Mouse (Mus musculus) skeletal muscle tissue, adult 2 months (tissue): ENCODE measurements around the gene Wdr82.

ENCODE experiments used
- DNase-seq: peaks from one replicate; pipeline ENCODE4 v3.0.0-alpha.2; 2012; ENCODE audit warnings: low read depth, low spot score

The Wdr82 gene

DNA sequence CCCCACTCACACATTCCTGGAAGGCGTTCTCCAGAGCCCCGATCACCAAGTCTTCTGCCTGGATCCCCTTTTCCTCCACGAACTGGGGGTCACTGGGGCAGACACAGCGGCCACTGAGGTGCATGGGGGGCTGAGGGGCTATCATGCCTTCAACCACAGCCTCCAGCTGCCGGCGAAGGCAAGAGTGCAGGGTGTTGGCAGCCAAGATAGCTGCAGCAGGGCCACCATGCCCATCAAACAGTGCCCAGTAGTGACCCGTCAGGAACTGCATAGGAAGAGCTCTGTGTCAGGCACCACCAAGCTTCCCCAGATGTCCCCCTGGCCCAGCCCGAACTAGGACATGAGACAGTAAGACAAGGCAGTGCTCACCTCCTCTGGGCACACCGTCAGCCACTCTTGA lies 27.0 kb downstream of the Wdr82 start:
- no peak for DNase-seq

DNA sequence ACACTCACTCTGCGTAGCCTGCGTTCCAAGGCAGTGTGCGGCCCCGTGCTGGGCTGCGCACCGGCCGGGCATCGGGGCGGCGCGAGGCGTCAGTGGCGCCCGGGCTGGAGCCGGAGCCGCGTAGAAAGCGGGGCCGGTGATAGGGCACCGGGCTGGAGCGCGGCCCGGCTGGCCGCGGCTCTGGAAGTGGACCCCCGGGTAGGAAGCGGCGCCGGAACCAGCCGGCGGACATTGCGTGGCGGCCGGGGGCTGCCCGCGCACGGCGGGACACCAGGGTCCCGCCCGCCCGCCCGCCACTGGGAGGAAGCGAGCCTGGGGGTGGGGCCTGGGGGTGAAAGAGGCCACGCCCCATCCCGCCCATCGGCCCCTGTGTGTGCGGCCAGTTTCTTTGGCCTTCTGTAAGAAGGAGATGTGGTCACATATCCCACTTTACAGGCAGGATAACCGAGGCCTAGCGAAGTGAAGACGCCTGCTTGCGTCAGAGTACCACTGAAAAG lies 28.3 kb downstream of the Wdr82 start:
- DNase-seq = peak; percentile 58

- no peak for DNase-seq
These were observed 29.0 kb downstream of the Wdr82 start, which contains the start of gene Ppm1m for GRCm38 (mm10) chr9:106199535-106200272. Gene Ppm1m, minus strand, starts transcription at chr9:106199746.

GRCm38 (mm10) chr9:106201895-106202294 lies 31.2 kb downstream of the Wdr82 start:
- DNase-seq = no peak

DNA sequence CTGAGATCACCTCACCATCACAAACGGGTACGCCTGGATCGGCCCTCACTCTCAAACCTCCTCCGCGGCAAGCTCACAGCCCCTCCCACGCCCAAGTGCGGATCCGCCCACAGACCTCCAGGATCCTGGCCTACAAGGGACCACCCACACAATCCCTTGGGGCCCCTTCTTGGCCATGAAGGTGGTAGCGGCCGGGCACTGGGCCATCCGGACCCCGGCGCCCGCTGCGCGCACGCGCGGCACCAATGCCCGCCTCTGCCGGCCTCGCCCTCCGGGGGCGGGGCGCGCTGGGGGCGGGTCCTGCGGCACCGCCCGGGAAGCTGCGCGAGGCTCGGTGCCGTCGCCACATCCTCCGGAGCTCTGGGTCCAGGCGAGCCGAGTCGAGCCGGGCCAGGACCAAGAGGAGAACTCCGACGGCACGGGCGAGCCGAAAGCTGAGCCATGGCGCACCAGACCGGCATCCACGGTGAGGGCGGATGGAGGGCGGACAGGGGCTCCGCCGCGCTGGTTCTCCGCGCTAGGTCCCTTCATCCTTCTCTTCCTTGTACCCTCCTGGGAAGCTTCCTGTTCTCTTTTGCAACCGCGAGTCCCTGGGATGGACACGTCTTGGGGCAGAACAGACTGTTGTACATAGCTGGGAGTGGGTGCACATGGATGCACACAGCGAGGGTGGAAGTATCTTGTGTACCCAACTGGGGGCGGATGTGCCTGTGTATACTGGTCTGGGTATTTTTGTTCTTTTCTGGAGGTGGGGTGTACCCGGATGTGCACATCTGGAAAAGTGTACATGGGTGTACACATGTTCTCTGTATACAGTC lies 32.3 kb downstream of the Wdr82 start, which contains the start of gene Twf2:
Gene Twf2 (plus strand): TSS at position 290 of the 818 bp plus-strand sequence.
- DNase-seq = peak; percentile 87

GRCm38 (mm10) chr9:106203990-106204851 lies 33.5 kb downstream of the Wdr82 start:
- DNase-seq = no peak

DNA sequence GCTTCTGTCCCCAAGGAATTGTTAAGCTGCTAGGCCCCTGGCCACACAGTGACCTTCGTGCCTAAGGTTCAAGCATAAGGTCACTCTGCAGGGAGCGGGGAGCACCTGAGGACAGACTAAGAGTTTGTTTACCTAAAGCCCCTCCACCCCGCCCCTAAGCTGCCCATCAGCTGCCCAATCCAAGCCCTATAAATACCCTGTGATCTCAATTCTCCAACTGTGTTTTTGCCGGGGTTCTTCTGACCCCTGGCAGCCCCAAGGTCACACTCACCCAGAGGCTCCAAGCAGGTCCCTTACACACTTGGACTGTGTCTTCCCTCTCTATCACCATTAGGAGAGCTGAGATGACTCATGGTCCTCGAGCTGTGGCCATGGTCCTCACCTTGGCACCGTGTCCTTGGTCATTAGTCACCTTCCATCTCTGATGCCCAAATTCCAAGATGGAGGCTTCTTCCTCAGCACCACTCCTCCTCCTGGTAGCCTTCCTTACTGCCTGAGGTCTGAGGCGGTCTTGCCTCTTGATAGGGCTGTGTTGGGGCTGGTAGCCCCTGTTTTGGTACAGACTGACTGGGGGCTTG lies 35.1 kb downstream of the Wdr82 start:
- no peak for DNase-seq

- DNase-seq = peak; percentile 94
These were observed 35.8 kb downstream of the Wdr82 start for GRCm38 (mm10) chr9:106206515-106206914.

GRCm38 (mm10) chr9:106208181-106208580 lies 37.5 kb downstream of the Wdr82 start:
- DNase-seq = no peak

GRCm38 (mm10) chr9:106209954-106210353 lies 39.2 kb downstream of the Wdr82 start:
- no peak for DNase-seq

DNA sequence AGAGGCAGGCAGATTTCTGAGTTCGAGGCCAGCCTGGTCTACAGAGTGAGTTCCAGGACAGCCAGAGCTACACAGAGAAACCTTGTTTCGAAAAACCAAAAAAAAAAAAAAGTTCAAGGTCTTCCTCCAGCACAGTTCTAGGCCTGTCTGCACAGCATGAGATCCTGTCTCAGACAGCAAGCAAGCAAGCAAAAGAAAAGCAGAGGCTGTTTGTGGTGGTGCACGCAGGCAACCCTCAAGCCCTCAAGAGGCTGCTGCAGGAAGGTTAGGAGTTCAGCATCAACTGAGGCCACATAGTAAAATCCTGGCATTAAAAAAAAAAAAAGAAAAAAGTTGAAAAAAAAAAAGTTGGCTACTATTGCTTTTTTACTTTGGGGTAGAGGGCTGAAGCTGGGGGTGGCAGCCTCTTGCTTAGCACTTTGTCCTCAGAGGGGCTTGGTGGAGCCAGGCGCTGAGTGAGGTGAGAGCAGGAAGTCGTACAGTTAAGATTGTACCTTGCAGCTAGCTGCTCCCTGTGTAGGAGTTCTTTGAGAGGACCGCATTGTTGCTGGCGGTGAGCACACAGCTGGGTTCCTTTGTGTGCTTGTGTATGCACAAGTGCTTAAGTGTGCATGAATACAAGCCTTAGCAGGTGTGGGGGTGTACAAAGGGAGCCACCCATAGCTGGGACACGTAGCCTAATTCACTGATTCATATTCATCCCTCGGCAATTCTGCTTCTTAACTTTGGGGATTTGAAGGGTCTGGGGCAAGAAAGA lies 40.3 kb downstream of the Wdr82 start:
- no peak for DNase-seq

DNA sequence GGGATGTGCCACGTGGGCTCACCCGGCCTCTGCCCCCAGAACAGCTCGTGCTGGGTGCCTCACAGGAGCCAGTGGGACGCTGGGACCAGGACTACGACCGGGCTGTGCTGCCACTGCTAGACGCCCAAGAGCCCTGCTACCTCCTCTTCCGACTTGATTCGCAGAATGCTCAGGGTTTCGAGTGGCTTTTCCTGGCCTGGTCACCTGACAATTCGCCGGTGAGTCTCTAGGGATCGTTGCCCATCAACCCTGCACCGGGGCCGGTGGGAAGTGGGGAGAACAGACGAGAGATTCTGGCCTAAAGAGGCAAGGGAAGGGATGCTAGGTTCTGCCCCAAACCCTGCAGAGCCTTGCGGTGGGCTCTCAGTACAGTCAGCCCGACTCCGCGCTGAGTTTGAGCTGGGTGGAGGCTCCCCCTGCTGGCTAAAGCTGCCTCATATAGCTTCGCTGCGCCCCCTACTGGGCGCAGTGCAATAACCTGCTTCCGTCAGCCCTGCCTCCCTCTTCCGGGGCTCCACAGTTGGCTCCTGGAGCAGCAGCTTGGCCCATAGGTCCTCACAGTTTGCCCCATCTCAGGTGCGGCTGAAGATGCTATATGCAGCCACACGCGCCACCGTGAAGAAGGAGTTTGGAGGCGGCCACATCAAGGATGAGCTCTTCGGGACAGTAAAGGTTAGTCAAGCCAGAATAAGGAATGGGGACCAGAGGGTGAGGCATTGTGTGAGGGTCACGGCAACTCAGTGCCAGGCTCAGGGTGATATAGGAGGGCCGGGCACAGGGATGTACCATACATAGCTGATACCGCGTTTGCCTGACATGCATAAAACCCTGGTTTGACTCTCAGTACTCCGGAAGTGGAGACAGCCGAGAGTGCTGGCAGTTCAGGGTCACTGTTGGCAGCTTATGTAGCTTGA lies 41.2 kb downstream of the Wdr82 start:
- DNase-seq = peak; percentile 89

GRCm38 (mm10) chr9:106212594-106212981 lies 41.9 kb downstream of the Wdr82 start:
- DNase-seq = no peak

GRCm38 (mm10) chr9:106215341-106216125 lies 44.8 kb downstream of the Wdr82 start:
- no peak for DNase-seq

DNA sequence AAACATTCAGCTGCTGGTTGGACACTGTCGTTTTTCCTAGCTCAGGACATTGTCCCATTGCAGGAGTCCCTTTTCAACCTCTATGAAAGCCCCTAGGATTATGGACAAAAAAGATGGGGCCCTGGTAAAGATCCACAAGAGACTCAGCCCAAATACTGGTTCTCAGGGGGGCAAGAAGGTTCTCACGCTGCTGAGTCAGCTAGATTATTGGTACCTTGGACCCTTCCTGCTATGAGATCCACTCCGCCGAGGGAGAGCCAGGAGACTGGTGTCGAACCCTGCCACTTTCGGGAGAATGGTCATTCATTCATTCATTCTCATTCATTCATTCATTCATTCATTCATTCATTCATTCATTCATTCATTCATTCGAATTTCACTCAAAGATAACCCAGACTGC lies 46.2 kb downstream of the Wdr82 start:
- no peak for DNase-seq

GRCm38 (mm10) chr9:106220894-106221523 lies 50.3 kb downstream of the Wdr82 start:
- DNase-seq = no peak

DNA sequence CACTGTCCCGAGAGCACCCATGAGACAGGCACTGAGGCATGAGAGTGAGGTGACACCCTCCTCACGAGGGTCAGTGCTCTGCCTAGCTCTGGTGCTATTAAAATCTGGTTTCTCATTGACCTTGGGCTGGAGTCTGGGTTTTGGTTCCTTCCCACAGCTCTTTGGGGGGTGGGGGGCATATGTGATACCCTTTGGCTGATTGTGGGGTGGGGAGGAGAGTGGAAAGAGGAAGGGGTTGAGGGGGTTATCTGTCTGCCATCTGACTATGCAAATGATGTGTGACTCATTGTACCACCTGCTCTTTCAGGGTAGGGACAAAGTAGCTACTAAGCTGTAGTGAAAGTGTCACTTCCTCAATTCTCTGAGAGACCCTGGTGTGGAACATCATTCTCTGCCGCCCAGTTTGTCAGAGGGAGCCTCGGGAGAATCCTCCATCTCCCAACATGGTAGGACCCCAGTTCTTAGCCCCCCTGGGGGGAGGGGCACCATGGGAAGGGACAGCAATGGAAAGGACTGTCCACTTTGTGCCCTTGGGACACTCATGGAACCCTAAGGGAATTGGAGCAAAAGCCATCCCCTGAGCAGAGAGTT lies 51.6 kb downstream of the Wdr82 start, which contains the start of gene Tlr9:
Gene Tlr9 (plus strand): TSS at position 338 of the 591 bp plus-strand sequence.
- DNase-seq = no peak

DNA sequence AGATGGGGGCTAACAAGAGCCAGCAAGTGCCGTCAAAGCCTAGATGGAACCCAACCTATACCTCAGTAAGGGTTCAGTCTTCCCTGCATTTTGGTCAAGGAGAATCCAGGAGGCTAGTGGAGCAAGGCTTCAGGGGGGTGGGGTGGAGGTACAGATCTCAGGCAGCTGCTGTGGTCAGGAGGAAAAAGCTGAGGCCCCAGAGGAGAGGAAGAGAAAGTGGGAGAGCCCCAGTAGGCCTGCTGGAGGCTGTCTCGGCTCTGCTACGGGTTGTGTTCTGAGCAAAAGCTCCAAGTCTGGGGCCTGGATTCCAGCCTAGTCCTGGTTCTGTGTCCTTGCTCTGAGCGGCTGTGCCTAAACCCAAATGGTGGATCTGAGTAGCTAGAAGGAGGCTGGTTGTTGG lies 52.3 kb downstream of the Wdr82 start:
- no peak for DNase-seq
